Mouse (Mus musculus) lung, postnatal 4 days (tissue): ENCODE data around the gene Olfr958.

Experiments
- DNase-seq, 2 experiments: peaks; one replicate each; pipeline ENCODE4 v3.0.0; 2021

Olfr958 gene

DNA sequence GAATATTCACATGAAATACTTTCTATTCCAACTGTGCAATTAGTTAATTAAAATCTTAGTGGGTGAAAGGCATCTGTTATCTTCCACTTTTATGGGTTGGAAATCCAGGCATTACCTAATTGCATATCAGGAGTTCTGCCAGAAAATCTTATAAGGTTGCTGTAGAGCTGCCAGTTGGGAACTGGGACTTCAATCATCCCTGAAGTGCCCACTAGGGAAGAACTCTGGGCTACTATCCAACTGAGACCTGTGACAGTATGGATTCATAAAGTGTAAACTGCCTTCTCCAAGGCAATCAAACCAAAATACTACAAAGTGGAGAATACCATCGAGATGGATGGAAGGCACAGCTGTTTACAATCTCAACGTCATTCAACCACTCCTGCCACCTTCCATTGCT lies at the start of gene Olfr958:
Gene Olfr958, minus strand, starts transcription at position 109 of the 400 bp plus-strand sequence.
- no peak for DNase-seq

- no peak for DNase-seq
These were observed 49.5 kb upstream of the Olfr958 start for GRCm38 (mm10) chr9:39603333-39603845.

DNA sequence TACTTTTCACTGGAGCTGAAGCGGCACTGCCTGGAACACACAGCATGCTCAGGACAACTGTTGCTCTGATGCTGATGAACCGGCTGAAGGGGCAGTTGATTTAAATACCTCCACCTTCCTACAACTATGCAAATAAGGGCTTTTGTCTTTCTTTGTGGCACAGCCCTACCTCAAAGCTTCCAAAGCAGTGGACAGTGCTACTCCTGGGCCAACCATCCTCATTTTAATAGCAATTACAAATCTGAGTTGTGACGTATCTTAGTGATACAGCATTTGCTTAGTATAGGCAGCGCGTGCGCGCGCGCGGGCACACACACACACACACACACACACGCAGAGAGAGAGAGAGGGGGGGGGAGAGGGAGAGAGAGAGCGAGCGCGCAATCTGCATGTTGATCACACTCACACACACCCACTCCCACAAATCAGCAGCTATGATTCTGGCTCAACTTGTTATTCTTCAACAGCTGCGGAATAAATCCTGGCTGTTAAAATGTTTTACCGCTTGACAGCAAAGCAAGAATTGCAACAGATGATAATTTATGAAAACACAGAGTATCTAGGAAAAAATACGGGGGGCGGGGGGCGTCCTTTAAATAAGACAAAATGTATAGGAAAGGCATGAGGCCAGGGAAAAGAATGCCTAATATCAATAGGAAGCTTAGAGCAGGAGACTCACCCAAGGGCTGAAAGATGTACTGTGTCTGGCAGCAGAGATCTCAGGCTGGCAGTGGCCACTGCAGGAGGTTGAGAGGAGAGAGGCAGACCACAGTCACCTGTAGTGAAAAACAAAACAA lies 48.9 kb upstream of the Olfr958 start:
- DNase-seq, result no peak

DNA sequence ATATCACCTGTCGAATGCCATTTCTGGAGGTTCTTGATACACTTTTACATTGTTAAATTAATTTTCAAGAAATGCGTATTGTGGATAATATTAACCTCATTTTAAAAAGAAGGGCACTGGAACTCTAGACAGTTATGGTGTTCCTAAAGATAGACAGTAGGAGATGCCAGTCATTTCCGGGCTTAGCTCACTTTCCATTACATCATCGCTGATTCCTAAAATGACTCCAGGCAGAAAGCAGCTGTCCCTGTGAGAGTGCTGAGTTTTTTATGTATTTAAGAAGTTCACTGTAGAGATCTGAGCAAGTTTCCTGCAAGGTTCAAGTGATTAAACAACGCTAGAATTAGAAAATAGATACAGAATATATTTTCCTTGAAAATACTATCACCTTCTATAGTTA lies 23.2 kb upstream of the Olfr958 start:
- no peak for DNase-seq

- no peak for DNase-seq
These were observed 21.6 kb upstream of the Olfr958 start, which contains the start of gene Olfr959 for GRCm38 (mm10) chr9:39575469-39575868. Gene Olfr959 (minus strand): TSS chr9:39575569.

GRCm38 (mm10) chr9:39558349-39558647 lies 4.4 kb upstream of the Olfr958 start:
- DNase-seq, result no peak

DNA sequence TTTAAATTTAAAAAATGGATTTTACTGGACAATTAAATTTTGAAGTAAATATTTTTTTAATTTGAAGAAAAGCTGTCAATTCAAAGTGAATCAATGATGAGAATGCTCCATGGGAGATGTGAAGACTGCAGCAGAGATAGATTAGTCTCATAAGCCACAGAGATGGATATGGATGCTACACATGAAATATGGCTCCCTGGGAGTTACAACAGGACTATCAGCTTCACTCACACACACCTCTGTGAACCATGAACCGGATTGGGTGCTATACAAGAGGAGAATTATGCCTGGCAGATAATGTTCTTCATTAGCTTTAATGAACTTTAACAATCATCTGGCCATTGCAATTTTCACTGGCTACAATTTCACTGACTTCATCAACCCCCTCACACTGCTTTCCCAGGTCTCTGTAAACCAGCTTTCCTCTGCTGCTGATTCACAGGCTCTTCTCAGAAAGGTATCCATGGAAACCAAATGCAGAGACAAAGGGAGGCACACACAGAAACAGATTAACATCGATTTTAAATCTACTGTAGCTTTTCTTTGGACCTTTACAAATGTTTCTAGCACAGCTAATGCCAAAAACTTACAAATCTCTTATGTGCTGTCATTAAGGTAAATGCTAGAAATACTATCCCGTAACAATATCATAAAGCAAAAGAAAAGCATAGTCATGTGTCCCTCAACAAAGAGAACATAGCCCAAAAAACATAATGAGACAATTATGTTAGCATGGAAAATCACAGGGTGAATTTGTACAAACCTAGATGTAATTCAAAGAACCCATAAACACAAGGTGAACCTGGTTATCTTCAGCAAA lies 3.9 kb upstream of the Olfr958 start:
- no peak for DNase-seq

GRCm38 (mm10) chr9:39550806-39551205 lies 3.0 kb downstream of the Olfr958 start:
- DNase-seq, result no peak

DNA sequence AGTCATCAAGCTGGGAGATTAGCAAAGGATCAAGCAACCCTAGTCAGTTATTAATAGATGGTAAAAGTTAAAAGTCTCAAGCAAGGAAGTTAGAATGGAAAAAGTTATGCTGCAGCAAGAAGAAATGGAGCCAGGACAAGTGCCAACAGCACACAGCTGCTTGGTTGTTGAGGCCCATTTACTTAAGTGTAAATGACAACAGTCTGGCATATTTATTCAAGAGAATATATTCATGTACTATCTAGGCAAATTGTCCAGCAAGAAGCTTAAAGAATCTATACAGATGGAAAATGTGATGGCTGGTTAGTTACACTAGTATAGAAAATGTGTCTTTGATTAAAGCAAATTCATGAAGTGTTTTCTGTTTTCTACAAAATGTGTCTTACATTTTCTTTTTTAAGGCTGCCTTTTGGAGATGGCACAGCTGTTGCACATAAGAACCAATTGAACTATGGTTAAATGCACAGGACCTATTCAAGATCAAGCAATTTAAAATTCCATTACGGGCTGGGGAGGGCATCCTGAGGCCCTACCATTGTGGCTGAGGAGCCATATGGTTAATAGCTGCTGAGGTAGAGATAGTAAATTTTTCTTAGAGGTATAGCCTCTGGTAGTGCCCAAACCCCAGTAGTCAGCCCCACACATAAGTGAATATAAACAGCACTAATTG lies 30.1 kb downstream of the Olfr958 start:
- DNase-seq, result peak in 1 of 2 experiments; percentile 41

DNA sequence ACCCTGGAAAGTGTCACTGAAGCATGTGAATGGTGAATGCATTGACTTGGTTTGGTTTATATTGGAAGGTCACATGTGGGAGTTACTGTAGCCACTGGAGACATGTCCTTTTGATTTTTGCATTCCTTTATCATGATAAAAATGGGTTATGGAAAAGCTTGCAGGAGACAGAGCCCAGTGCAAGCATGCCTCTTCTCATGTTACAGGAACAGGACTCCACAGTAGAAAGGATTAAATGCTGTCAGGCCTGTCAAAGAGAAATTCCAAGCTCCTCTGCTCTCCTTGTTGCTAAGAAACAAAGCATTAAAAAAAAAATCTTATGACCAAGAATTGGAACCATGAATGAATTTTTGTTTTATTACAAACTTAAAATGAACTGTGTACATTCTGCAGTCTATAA lies 35.3 kb downstream of the Olfr958 start:
- no peak for DNase-seq

- DNase-seq, result no peak
These were observed 38.3 kb downstream of the Olfr958 start, which contains the start of gene Olfr957 for GRCm38 (mm10) chr9:39515531-39515930. Gene Olfr957 (minus strand): TSS chr9:39515809.

- no peak for DNase-seq
These were observed 44.4 kb downstream of the Olfr958 start for GRCm38 (mm10) chr9:39509412-39509811.

- DNase-seq, result peak in 1 of 2 experiments; percentile 16
These were observed 44.9 kb downstream of the Olfr958 start for GRCm38 (mm10) chr9:39508998-39509397.
